In the genomic region with DNA sequence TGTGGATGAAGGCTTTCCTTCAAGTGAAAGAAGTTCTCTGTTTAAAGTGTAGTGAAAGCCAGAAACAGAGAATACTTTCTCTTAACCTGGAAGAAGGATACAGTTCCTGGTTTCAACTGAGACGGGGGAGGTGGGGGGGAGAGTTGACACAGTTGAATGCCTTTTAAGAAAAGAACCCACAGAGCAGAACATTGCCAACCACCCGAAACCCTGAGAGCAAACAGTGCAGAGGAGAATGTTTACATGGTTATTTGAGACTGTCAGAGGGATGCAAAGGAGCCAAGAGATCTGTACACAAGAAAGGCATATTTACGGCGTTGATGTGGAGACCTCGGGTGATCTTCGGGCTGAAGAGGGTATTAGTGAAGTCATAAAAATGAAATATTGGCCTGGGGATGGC, we compare ENCODE assay signal across 13 mouse cellular contexts.
DNase-seq lines count a peak whose midpoint lies in the region; ATAC-seq and TF ChIP-seq lines count a peak whose summit lies in the region.
"Had no signal": no experiment of that assay in that cellular context is flagged by ENCODE, and none has a peak within 500 bp of the region (broad histone marks: within the 10 kb centered on the region; RNA-seq: fewer than 3 reads in every experiment).

No protein-coding gene starts in this region.

- ATAC-seq in midbrain, postnatal 0 days (ENCODE audit: low FRiP score): no peak
- ATAC-seq in midbrain, embryonic 13.5 days: no peak
- ATAC-seq in hindbrain, embryonic 15.5 days (ENCODE audit: low FRiP score, low read depth): peak; percentile 39
- peak; percentile 50; the same call in 1 of the 2 replicates for ATAC-seq in neural tube, embryonic 15.5 days (ENCODE audit: low FRiP score)
- ATAC-seq in cerebellum, adult (ENCODE audit: insufficient number of reproducible peaks, low FRiP score, low TSS enrichment): no peak
- ATAC-seq: CD4-positive, CD25-positive, alpha-beta regulatory T cell, adult 4 months; intestine, embryonic 15.5 days had no signal

- H3K4me3 ChIP-seq in midbrain, postnatal 0 days (ENCODE audit: low read depth, low read length): no peak overlapping the region
- no peak overlapping the region for H3K4me3 ChIP-seq in midbrain, embryonic 13.5 days (replicated peaks)
- H3K4me3 ChIP-seq in hindbrain, embryonic 15.5 days: no peak overlapping the region
- no peak overlapping the region for H3K4me3 ChIP-seq in neural tube, embryonic 15.5 days (replicated peaks)
- H3K4me3 ChIP-seq: erythroblast, embryonic 14.5 days; heart, embryonic 15.5 days; intestine, embryonic 15.5 days; limb, embryonic 15.5 days had no signal

- no peaks in the 10 kb centered on the region for H3K4me1 ChIP-seq in midbrain, postnatal 0 days (ENCODE audit: insufficient read depth, low read length)
- H3K4me1 ChIP-seq in midbrain, embryonic 13.5 days (replicated peaks): no peaks in the 10 kb centered on the region
- H3K4me1 ChIP-seq in hindbrain, embryonic 15.5 days (replicated peaks): peaks cover 9% of the 10 kb centered on the region; the same call in 1 of the 2 replicates
- H3K4me1 ChIP-seq in neural tube, embryonic 15.5 days: peaks cover 9% of the 10 kb centered on the region
- H3K4me1 ChIP-seq: heart, embryonic 15.5 days; intestine, embryonic 15.5 days had no signal

- H3K9ac ChIP-seq in midbrain, postnatal 0 days (replicated peaks; ENCODE audit: low read length, poor library complexity, severe bottlenecking): no peak overlapping the region
- no peak overlapping the region for H3K9ac ChIP-seq in midbrain, embryonic 13.5 days (replicated peaks)
- no peak overlapping the region for H3K9ac ChIP-seq in hindbrain, embryonic 15.5 days
- no peak overlapping the region for H3K9ac ChIP-seq in neural tube, embryonic 15.5 days (replicated peaks)
- H3K9ac ChIP-seq: heart, embryonic 15.5 days; intestine, embryonic 15.5 days; limb, embryonic 15.5 days had no signal

- TF ChIP-seq CTCF in midbrain, postnatal 0 days (IDR thresholded peaks at IDR 0.05): no peak

- no peaks in the 10 kb centered on the region for H3K9me3 ChIP-seq in midbrain, postnatal 0 days (ENCODE audit: low read length)
- H3K9me3 ChIP-seq in midbrain, embryonic 13.5 days: no peaks in the 10 kb centered on the region
- no peaks in the 10 kb centered on the region for H3K9me3 ChIP-seq in hindbrain, embryonic 15.5 days
- no peaks in the 10 kb centered on the region for H3K9me3 ChIP-seq in neural tube, embryonic 15.5 days (replicated peaks)
- H3K9me3 ChIP-seq: heart, embryonic 15.5 days; intestine, embryonic 15.5 days; limb, embryonic 15.5 days had no signal

- no peak overlapping the region for H3K27ac ChIP-seq in midbrain, postnatal 0 days (ENCODE audit: low read depth, low read length)
- H3K27ac ChIP-seq in midbrain, embryonic 13.5 days: no peak overlapping the region
- H3K27ac ChIP-seq in hindbrain, embryonic 15.5 days (replicated peaks): peak overlapping the region; percentile 49
- peak overlapping the region; percentile 67 for H3K27ac ChIP-seq in neural tube, embryonic 15.5 days (replicated peaks)
- H3K27ac ChIP-seq: heart, embryonic 15.5 days; intestine, embryonic 15.5 days had no signal

- no peak overlapping the region for H3K4me2 ChIP-seq in midbrain, postnatal 0 days (ENCODE audit: low read depth, low read length, poor library complexity, severe bottlenecking)
- H3K4me2 ChIP-seq in midbrain, embryonic 13.5 days (replicated peaks): no peak overlapping the region
- no peak overlapping the region for H3K4me2 ChIP-seq in hindbrain, embryonic 15.5 days
- H3K4me2 ChIP-seq in neural tube, embryonic 15.5 days: no peak overlapping the region
- H3K4me2 ChIP-seq: heart, embryonic 15.5 days; intestine, embryonic 15.5 days; limb, embryonic 15.5 days had no signal

- 26% methylated on average over 6 of the region's 6 CpGs for WGBS in midbrain, postnatal 0 days
- 38% methylated on average over 6 of the region's 6 CpGs for WGBS in midbrain, embryonic 13.5 days
- 16% methylated on average over 6 of the region's 6 CpGs for WGBS in hindbrain, embryonic 15.5 days
- WGBS in neural tube, embryonic 15.5 days: 10% methylated on average over 6 of the region's 6 CpGs

- no peaks in the 10 kb centered on the region for H3K27me3 ChIP-seq in midbrain, postnatal 0 days (ENCODE audit: insufficient read depth, low read length)
- H3K27me3 ChIP-seq in midbrain, embryonic 13.5 days: no peaks in the 10 kb centered on the region
- no peaks in the 10 kb centered on the region for H3K27me3 ChIP-seq in hindbrain, embryonic 15.5 days
- H3K27me3 ChIP-seq in neural tube, embryonic 15.5 days (replicated peaks): no peaks in the 10 kb centered on the region
- H3K27me3 ChIP-seq: heart, embryonic 15.5 days; intestine, embryonic 15.5 days; limb, embryonic 15.5 days had no signal

- H3K36me3 ChIP-seq in midbrain, postnatal 0 days (ENCODE audit: insufficient read depth, low read length): 0 out of 2 replicates have a peak, but pooled peaks cover 3% of the 10 kb centered on the region
- 0 out of 2 replicates have a peak, but pooled peaks cover 14% of the 10 kb centered on the region for H3K36me3 ChIP-seq in midbrain, embryonic 13.5 days
- peaks cover 3% of the 10 kb centered on the region; the same call in 1 of the 2 replicates for H3K36me3 ChIP-seq in hindbrain, embryonic 15.5 days
- 0 out of 2 replicates have a peak, but pooled peaks cover 7% of the 10 kb centered on the region for H3K36me3 ChIP-seq in neural tube, embryonic 15.5 days
- H3K36me3 ChIP-seq: intestine, embryonic 15.5 days had no signal

- peak; percentile 56 for DNase-seq in kidney, adult 9 months
- DNase-seq in kidney, adult 8-10 months: no peak
- DNase-seq in midbrain, postnatal 0 days (ENCODE audit: low spot score): peak; percentile 53
- DNase-seq in heart, postnatal 14 days: no peak

- intact Hi-C loops in heart, postnatal 14 days (cut with DNase I): no loop called here

Comparison
In these comparisons a context has a peak if more than half of its experiments do, and no peak if none do; other contexts are left out.
1. DNase-seq: peak in kidney, adult 9 months (single experiment) and midbrain, postnatal 0 days (single experiment); none in kidney, adult 8-10 months (0 of 2) and heart, postnatal 14 days (0 of 2).
2. ATAC-seq: peak in hindbrain, embryonic 15.5 days (single experiment) and neural tube, embryonic 15.5 days (single experiment); none in midbrain, postnatal 0 days (single experiment), midbrain, embryonic 13.5 days (single experiment) and cerebellum, adult (single experiment).
3. H3K27ac ChIP-seq: peak in hindbrain, embryonic 15.5 days (single experiment) and neural tube, embryonic 15.5 days (single experiment); none in midbrain, postnatal 0 days (single experiment) and midbrain, embryonic 13.5 days (single experiment).